Mouse (Mus musculus) thymus, adult 2 months (tissue): ENCODE data around the gene Cdkl2. TPM values are rescaled to one million over a fixed set of nuclear protein-coding genes. Genes with fewer than 3 reads are reported as not detected.

Source experiments
- DNase-seq: peaks from one replicate; pipeline ENCODE4 v3.0.0; 2021
- H3K27ac ChIP-seq: fragments of 200-500 bp; 2 replicates; pipeline ENCODE4 v1.5.1; 2012; ENCODE audit warnings: low read length, control low read depth; ENCODE audit not compliant: control insufficient read depth, insufficient read depth
- H3K27me3 ChIP-seq: fragments of 200-500 bp; 2 replicates; pipeline ENCODE4 v1.6.1; 2012; ENCODE audit warnings: mild to moderate bottlenecking, low read length, moderate library complexity, mixed read lengths; ENCODE audit not compliant: control insufficient read depth, insufficient read depth
- H3K36me3 ChIP-seq: fragments of 200-500 bp; 2 replicates; pipeline ENCODE4 v1.6.1; 2012; ENCODE audit warnings: mild to moderate bottlenecking, low read length, moderate library complexity; ENCODE audit not compliant: control insufficient read depth, insufficient read depth
- H3K4me1 ChIP-seq: fragments of 200-500 bp; replicated peaks from 2 replicates; pipeline ENCODE4 v1.6.1; 2012; ENCODE audit warnings: low read length; ENCODE audit not compliant: control insufficient read depth, insufficient read depth
- H3K4me3 ChIP-seq: fragments of 200-500 bp; 2 replicates; pipeline ENCODE4 v1.5.1; 2012; ENCODE audit warnings: mild to moderate bottlenecking, low read length, control low read depth, moderate library complexity; ENCODE audit not compliant: control insufficient read depth, insufficient read depth
- CTCF ChIP-seq: fragments of 200-500 bp; IDR thresholded peaks from 2 replicates; pipeline ENCODE4 v1.5.1; 2012; ENCODE audit warnings: mild to moderate bottlenecking, control low read depth, low read length, moderate library complexity, borderline replicate concordance; ENCODE audit not compliant: control insufficient read depth, poor library complexity, insufficient read depth; ENCODE audit errors: extremely low read depth
- POLR2A ChIP-seq: fragments of 200-500 bp; IDR thresholded peaks from 2 replicates; pipeline ENCODE4 v1.6.1; 2012; ENCODE audit warnings: mild to moderate bottlenecking, low read length, control low read depth, moderate library complexity; ENCODE audit not compliant: control insufficient read depth, poor library complexity, insufficient read depth; ENCODE audit errors: extremely low read depth
- WGBS: fragments of 180-500 bp; shearing (Covaris S2); methylation state at CpG from one replicate; pipeline ENCODE4 v1.1.7; 2018; 5-methylcytosine and 5-hydroxymethylcytosine counted together
- polyA plus RNA-seq: library from polyadenylated mRNA; depleted of rRNA; stranded (reverse); fragments of >200 nt; gene quantifications from 2 replicates; pipeline ENCODE4 v1.2.3, GENCODE M21; 2012

Cdkl2 gene
- polyA plus RNA-seq, 1 experiment = 1.0 TPM

DNA sequence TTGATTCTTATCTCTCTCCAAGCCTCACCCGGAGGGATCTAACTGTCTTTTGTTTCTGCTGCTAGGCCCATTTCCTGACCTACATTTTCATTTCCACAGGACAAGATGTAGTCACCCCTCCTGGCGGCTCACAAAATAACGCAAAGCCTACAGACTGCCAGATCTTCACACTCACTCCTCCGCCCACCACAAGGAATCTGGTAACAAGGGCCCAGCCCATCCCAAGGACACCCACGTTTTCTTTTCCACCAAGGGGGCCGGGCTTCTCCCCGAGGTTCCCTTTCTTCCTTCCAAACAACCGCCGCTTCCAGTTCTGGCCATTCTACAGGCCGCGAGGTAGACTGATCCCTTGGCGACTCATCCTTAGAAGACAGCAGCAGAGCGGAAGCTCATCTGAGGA, 49.1 kb downstream of the Cdkl2 start:
- TF ChIP-seq CTCF = no peak
- Histone ChIP-seq H3K27ac (no peak overlapping the region), H3K36me3 (no peaks in the 10 kb centered on the region), H3K4me3 (no peak overlapping the region), H3K27me3 (no peaks in the 10 kb centered on the region), H3K4me1 (no peaks in the 10 kb centered on the region)
- no peak for DNase-seq
- WGBS = 86% methylated on average over 13 of the region's 13 CpGs

DNA sequence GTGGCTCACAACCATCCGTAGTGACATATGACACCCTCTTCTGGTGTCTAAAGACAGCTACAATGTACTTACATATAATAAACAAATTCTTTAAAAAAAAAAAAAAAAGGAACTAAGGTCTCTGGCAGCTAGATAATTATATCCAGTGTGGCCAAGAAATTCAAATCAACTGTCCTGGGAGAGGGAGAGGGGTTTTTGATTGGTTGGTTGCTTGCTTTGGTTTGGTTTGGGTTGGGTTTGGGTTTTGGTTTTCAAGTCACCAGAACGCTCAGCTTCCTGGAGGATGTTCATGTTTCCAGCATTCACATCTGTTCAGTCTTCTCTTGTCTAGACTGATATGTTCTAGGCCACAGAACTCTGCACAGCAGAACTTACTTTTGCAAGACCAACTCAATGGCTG, 50.6 kb downstream of the Cdkl2 start:
- Histone ChIP-seq H3K27me3 (no peaks in the 10 kb centered on the region), H3K4me1 (no peaks in the 10 kb centered on the region), H3K36me3 (no peaks in the 10 kb centered on the region), H3K27ac (no peak overlapping the region), H3K4me3 (no peak overlapping the region)
- WGBS = 82% methylated on average over 2 of the region's 2 CpGs
- no peak for TF ChIP-seq CTCF
- no peak for TF ChIP-seq POLR2A
- DNase-seq = no peak

DNA sequence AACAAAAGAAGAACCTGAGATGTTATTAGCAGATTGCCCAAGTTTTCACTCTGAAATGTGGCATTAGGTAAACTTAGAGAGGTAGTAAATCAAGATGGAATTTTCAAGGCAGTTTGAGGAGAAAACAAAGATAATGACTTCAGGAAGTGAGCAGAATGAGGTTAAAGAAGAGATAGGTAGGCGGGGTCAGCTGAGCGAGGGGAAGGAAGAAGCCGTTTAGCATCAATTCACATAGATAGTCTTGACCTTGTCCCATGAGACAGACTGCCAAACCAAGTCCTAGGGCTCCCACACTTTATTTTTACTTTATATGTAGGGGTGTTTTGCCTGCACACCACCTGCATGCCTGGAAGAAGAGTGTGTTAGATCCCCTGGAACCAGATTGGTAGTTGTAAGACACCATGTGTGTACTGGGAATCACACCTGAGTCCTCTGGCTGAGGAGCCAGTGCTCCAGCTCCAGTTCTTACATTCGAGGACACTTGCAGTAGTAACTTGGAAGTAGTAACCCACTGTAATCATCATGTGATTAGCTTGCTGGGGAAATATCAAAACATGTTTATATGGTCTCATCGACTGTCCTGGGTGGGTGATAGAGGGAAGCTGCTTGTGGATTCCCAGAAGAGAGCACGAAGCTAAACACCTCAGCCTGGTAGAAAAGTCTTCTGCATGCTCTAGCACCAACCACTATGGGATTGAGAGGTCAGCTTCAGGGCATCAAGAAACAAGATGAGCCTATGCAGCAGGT, 52.3 kb downstream of the Cdkl2 start:
- H3K27me3 ChIP-seq = no peaks in the 10 kb centered on the region
- no peak for DNase-seq
- H3K4me3 ChIP-seq = no peak overlapping the region
- H3K27ac ChIP-seq = no peak overlapping the region
- whole genome bisulfite sequencing = 83% methylated on average over 6 of the region's 6 CpGs
- no peaks in the 10 kb centered on the region for H3K4me1 ChIP-seq
- no peaks in the 10 kb centered on the region for H3K36me3 ChIP-seq
- no peak for TF ChIP-seq CTCF
- TF ChIP-seq POLR2A = no peak

DNA sequence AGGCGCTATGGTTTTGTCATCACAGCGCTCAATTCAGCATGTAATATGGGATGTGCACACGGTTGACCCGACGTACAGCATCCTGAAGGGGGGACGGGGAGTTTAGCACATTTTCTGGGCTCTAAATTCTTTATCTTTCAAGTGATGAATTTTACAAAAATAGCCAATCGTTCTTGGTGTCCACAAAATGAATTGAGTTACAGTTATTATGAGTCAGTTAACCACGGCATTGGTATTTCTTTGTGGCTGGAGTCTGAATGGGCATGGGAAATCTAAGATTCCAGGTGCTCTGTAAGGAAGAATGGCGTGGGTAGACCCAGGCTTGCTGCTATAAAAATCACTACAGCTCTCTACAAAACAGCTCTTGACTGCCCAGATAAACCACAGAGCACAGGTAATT, 54.4 kb downstream of the Cdkl2 start:
- no peaks in the 10 kb centered on the region for H3K36me3 ChIP-seq
- no peak overlapping the region for H3K4me3 ChIP-seq
- H3K4me1 ChIP-seq = no peaks in the 10 kb centered on the region
- 88% methylated on average over 9 of the region's 9 CpGs for WGBS
- H3K27ac ChIP-seq = no peak overlapping the region
- DNase-seq = no peak
- H3K27me3 ChIP-seq = no peaks in the 10 kb centered on the region
- no peak for TF ChIP-seq CTCF
- TF ChIP-seq POLR2A = no peak

DNA sequence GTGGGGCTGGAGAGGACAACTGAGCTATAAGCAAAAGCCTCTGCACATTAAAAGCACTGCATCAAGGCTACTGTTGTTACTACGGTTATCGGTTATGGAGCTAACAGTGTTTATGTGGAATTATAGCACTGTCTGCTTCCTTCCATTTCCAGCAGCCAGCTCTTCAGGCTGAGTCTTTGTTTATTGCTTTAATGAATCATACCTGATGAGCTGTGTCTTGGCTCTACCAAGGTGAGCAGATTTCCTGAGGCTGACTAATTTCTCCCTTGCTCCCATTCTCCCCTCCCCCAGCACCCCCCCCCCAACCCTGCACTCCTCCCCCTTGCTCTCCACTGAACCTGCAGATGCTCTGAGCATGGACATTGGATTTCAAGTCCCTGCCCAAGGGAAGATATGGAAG, 55.9 kb downstream of the Cdkl2 start:
- TF ChIP-seq CTCF (no peak), POLR2A (no peak)
- Histone ChIP-seq H3K27me3 (no peaks in the 10 kb centered on the region), H3K4me3 (no peak overlapping the region), H3K27ac (no peak overlapping the region), H3K4me1 (no peaks in the 10 kb centered on the region), H3K36me3 (no peaks in the 10 kb centered on the region)
- no peak for DNase-seq
- 97% methylated on average over 2 of the region's 2 CpGs for whole genome bisulfite sequencing

DNA sequence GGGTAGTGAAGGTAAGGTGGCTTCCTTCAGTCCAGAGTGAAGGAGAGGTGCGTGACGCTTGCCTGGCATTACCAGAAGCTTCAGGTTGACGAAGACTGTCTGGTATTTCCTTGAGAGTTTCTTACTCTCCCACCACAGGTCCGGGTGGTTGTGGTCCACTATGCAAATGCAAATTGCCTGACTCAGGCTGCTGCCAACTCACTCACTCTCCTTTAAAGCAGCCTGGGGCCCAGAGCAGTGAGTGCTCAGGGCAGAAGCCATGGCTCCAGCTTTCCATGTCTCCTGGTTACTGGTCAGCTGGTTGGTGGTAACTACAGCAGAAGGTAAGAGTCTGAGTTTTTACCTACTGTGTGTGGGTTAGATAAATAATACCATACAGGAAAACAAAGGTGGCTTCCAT, 56.4 kb downstream of the Cdkl2 start, which contains the start of gene Odaph:
Gene Odaph (plus strand): TSS at position 240 of the 400 bp plus-strand sequence.
- WGBS = 84% methylated on average over 4 of the region's 4 CpGs
- Histone ChIP-seq H3K27ac (no peak within 1 kb of the TSS), H3K36me3 (no peaks in the 10 kb centered on the region), H3K4me1 (no peaks in the 10 kb centered on the region), H3K27me3 (no peaks in the 10 kb centered on the region), H3K4me3 (no peak within 1 kb of the TSS)
- DNase-seq = no peak
- TF ChIP-seq CTCF = no peak
- TF ChIP-seq POLR2A = no peak

DNA sequence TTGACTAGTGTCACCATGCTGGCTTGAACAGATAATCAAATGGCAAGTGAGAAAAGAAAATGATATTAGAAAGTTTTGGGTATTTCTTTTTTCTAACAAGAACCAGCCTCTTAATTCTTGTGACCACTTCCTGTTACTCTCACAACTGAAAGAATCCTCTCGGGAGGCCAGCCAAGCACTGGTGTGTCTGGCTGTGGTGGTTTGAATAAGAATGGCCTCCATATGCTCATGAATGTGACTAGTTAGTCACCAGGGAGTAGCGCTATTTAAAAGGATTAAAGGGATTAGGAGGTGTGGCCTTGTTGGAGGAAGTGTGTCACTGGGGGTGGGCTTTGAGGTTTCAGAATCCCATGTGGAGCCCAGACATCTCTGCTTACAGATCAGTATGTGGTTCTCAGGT, 58.0 kb downstream of the Cdkl2 start:
- no peaks in the 10 kb centered on the region for H3K4me1 ChIP-seq
- WGBS = 48% methylated on average over 2 of the region's 2 CpGs
- no peaks in the 10 kb centered on the region for H3K36me3 ChIP-seq
- H3K4me3 ChIP-seq = no peak overlapping the region
- H3K27ac ChIP-seq = no peak overlapping the region
- H3K27me3 ChIP-seq = no peaks in the 10 kb centered on the region
- TF ChIP-seq POLR2A (no peak), CTCF (no peak)
- no peak for DNase-seq
